Mouse (Mus musculus): Measurements from ENCODE around the gene Shc1.

- TF ChIP-seq GATA1 (IDR thresholded peaks at IDR 0.05; ENCODE audit: low read length) (no peak), TAL1 (IDR thresholded peaks at IDR 0.05; ENCODE audit: low read length) (no peak)
Observed at GRCm38 (mm10) chr3:89421810-89422473, 3.7 kb downstream of the Shc1 start.
